Mouse (Mus musculus) CD4-positive naive resting alpha-beta T cell, adult 57 days (primary cell): ENCODE data around the gene Zfp553. TPM values are rescaled to one million over a fixed set of nuclear protein-coding genes. Genes with fewer than 3 reads are reported as not detected.

Source experiments
- total RNA-seq: library from RNA; stranded (reverse); gene quantifications from one replicate; pipeline ENCODE4 v1.2.4, GENCODE M21; 2023

Gene Zfp553
- 12.1 TPM for total RNA-seq

GRCm38 (mm10) chr7:127232622-127233367, at the start of gene Zfp553, which contains the start of gene Sept1:
TSS of gene Zfp553 (plus strand) at chr7:127233061.
TSS of gene Sept1 (minus strand) at chr7:127233130.

GRCm38 (mm10) chr7:127195544-127196295, 37.1 kb upstream of the Zfp553 start, which contains the start of gene Cd2bp2:
TSS of gene Cd2bp2 (minus strand) at chr7:127196050.

GRCm38 (mm10) chr7:127208295-127208552, 24.6 kb upstream of the Zfp553 start, which contains the start of gene Tbc1d10b:
TSS of gene Tbc1d10b (minus strand) at chr7:127208468.

GRCm38 (mm10) chr7:127208553-127209438, 24.1 kb upstream of the Zfp553 start, which contains the start of gene Mylpf:
TSS of gene Mylpf (plus strand) at chr7:127208890.

GRCm38 (mm10) chr7:127243870-127244657, 11.2 kb downstream of the Zfp553 start, which contains the start of gene Zfp771:
TSS of gene Zfp771 (plus strand) at chr7:127244274.

GRCm38 (mm10) chr7:127260309-127261111, 27.6 kb downstream of the Zfp553 start, which contains the start of gene Dctpp1:
TSS of gene Dctpp1 (minus strand) at chr7:127260709.

GRCm38 (mm10) chr7:127273925-127274789, 41.3 kb downstream of the Zfp553 start, which contains the start of gene Sephs2:
TSS of gene Sephs2 (minus strand) at chr7:127274055.

Other genes with a start within 250 kb of the Zfp553 start
- gene Mvp, start 218.4 kb upstream of the Zfp553 start, total RNA-seq, result 39.4 TPM
- gene Pagr1b, start 216.6 kb upstream of the Zfp553 start, total RNA-seq, result not detected
- 27.0 TPM for gene Pagr1a, start 215.7 kb upstream of the Zfp553 start, total RNA-seq
- gene Gm42742, start 212.0 kb upstream of the Zfp553 start, total RNA-seq, result 35.1 TPM
- 5.5 TPM for gene Prrt2, start 211.8 kb upstream of the Zfp553 start, total RNA-seq
- 228 TPM for gene Maz, start 206.0 kb upstream of the Zfp553 start, total RNA-seq
- gene Kif22, start 190.6 kb upstream of the Zfp553 start, total RNA-seq, result 1.9 TPM
- not detected for gene Zg16, start 145.7 kb upstream of the Zfp553 start, total RNA-seq
- 95.7 TPM for gene AI467606, start 141.7 kb upstream of the Zfp553 start, total RNA-seq
- gene Qprt, start 110.8 kb upstream of the Zfp553 start, total RNA-seq, result 34.3 TPM
- 356 TPM for gene Spn, start 95.2 kb upstream of the Zfp553 start, total RNA-seq
- 80.1 TPM for gene Cd2bp2, start 37.0 kb upstream of the Zfp553 start, total RNA-seq
- 57.2 TPM for gene Tbc1d10b, start 24.6 kb upstream of the Zfp553 start, total RNA-seq
- gene Mylpf, start 24.2 kb upstream of the Zfp553 start, total RNA-seq, result 18.8 TPM
- 664 TPM for gene Sept1, start 69 bp downstream of the Zfp553 start, total RNA-seq
- gene Zfp771, start 11.2 kb downstream of the Zfp553 start, total RNA-seq, result 13.5 TPM
- 15.0 TPM for gene Dctpp1, start 27.6 kb downstream of the Zfp553 start, total RNA-seq
- gene Sephs2, start 41.0 kb downstream of the Zfp553 start, total RNA-seq, result 22.2 TPM
- 195 TPM for gene Itgal, start 63.2 kb downstream of the Zfp553 start, total RNA-seq
- gene Zfp768, start 112.5 kb downstream of the Zfp553 start, total RNA-seq, result 0.24 TPM
- gene Zfp747, start 143.0 kb downstream of the Zfp553 start, total RNA-seq, result 22.1 TPM
- 6.5 TPM for gene 9130019O22Rik, start 154.1 kb downstream of the Zfp553 start, total RNA-seq
- 20.0 TPM for gene E430018J23Rik, start 160.6 kb downstream of the Zfp553 start, total RNA-seq
- 12.6 TPM for gene Zfp764, start 173.8 kb downstream of the Zfp553 start, total RNA-seq
- 14.5 TPM for gene Zfp688, start 189.0 kb downstream of the Zfp553 start, total RNA-seq
- 8.7 TPM for gene Zfp689, start 216.1 kb downstream of the Zfp553 start, total RNA-seq
- 139 TPM for gene Prr14, start 226.6 kb downstream of the Zfp553 start, total RNA-seq
- gene Fbrs, start 246.1 kb downstream of the Zfp553 start, total RNA-seq, result 225 TPM